Mouse (Mus musculus): Measurements from ENCODE around the gene Ints1.

Ints1 gene

GRCm38 (mm10) chr5:139801231-139801630 is 25.8 kb upstream of the Ints1 start:
- DNase-seq (ENCODE audit: low spot score in 2 of 2): no peak

DNA sequence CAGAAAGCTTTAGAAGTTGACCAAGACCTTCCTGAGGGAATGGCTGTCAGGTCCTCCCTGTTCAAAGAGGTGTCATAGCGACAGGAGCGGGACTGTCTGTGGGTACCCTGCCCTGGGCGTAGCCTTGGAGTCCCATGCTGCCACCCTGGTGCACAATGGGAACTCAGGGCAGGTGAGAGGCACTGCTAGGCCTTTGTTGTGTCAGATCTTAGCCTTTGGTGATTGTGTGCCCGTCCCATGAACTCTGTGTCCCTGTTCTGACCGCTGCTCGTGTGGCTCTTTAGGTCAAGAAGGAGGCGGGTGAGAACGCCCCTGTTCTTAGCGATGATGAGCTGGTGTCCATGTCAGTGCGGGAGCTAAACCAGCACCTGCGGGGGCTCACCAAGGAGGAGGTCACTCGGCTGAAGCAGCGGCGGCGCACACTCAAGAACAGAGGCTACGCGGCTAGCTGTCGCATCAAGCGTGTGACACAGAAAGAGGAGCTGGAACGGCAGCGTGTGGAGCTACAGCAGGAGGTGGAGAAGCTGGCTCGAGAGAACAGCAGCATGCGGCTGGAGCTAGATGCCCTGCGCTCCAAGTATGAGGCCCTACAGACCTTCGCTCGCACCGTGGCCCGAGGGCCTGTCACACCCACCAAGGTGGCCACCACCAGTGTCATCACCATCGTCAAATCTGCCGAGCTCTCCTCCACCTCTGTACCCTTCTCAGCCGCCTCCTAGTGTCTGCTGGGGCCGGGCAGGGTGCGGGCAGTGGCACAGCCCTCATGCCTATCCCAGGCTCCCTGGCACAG is 24.5 kb upstream of the Ints1 start:
- no peak for DNase-seq (ENCODE audit: low spot score in 2 of 2)

GRCm38 (mm10) chr5:139799041-139799440 is 23.6 kb upstream of the Ints1 start:
- DNase-seq (ENCODE audit: low spot score in 2 of 2): no peak

DNA sequence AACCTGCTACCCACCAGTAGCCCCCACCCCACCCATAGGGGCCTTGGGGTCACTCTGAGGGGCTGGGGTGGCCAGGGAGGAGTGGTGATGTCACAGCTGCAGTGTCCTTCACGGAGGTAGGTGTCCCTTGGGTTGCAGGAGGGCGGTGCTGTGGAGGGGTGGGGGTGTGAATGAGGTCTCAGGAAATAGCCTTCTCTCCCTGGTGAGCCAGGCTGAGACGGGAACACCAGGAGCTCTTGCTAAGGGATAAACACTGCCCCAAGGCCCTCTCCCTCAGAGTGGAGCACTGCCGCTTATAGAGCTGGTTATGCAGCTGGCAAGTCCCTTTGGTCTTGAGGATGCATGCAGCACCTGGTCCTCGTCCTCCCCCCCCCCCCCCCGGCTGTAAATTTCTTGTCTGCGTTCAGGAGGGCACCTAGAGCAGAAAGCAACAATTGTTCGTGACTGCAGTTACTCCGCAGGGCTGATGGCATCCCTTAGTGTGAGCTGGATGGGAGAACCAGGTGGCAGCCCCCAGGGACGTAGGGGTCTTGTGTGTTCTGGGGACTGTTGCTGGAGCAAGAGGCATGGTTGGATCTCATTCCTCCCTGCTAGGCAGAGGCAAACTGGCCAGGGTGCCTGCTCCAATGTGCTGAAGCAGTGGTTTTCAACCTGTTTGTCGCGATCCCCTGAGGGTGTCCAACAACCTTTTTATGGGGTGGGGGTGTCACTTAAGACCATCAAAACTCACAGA is 22.9 kb upstream of the Ints1 start:
- no peak for DNase-seq (ENCODE audit: low spot score in 2 of 2)

DNA sequence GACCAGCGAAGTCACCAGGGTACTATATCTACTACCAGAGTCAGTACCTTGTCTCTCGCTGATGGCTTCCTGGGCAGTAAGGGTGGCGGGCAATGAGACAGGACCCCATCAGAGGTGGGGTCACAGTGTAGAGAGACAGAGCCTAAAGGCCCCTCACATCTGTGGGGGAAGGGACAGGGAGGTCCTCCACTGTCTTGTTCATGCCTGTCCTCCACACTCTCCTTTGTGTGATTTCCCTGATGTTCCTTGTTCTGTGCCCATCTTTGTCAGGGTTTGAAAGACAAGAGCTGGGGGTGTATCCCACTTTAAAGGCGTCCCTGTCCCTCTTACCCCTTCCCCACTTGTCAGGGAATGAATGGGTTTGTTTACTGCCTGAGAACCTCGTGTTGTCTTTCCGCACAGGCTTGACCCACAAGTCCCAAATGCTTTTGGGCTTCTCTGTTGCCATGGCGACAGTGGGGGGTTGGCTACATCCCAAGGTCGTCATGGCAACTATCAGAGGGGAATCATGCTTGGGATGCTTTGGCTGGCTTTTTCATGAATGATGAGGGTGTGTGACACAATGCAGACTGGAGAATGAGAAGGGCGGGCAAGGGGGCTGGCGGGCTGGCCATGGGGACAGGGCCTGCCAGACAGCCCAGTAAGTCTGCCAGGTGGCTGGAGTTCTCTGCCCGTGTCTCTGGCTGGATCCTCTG is 22.1 kb upstream of the Ints1 start:
- no peak for DNase-seq (ENCODE audit: low spot score in 2 of 2)

GRCm38 (mm10) chr5:139796900-139797299 is 21.4 kb upstream of the Ints1 start:
- no peak for DNase-seq (ENCODE audit: low spot score in 2 of 2)

DNA sequence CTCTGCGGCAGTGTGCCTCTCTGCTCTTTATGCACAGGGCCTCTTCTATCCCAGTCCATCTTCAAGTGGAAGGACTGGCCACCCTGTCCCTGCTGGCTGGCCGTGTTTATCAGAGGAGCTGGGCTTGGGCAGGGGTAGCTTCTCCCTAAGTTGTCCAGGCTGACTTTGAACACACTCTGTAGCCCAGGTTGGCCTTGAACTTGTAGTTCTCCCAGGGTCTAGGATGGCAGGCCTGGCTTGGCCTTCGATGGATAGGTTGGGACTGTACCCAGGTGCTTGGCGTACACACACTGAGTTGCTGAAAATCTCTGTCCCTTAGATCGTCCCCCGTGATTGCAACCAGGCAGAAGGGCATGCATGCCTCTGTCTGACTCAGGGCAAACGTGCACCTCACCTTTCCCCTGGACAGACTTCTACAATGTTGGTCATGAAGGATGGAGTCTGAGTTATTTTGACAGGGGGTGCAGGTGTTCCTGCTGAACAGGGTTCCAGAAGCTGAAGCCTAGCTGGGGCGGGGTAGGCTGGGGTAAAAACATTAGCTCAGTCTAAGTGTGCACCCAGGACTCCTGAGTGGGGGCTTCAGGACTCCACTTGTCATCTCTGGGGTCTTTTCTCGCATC is 20.6 kb upstream of the Ints1 start:
- no peak for DNase-seq (ENCODE audit: low spot score in 2 of 2)

GRCm38 (mm10) chr5:139794938-139795337 is 19.5 kb upstream of the Ints1 start:
- no peak for DNase-seq (ENCODE audit: low spot score in 2 of 2)

DNA sequence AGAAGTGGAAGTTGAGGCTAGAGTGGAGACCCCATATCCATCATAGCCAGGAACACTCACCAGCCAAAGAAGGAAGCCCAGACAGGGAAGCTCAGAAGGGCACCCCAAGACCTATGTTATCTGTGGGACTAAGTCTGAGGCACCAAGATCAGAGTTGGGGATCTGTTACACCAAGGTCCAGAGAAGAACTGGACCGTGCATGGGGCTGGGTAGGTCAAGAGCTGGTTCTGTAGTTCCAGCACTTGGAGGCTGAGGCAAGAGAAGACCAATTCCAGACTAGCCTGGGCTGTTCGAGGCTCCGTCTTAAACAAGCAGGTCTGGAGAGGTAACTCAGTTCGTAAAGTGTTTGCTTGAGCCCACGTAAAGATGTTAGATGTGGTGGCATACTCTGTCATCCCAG is 18.7 kb upstream of the Ints1 start:
- no peak for DNase-seq (ENCODE audit: low spot score in 2 of 2)

GRCm38 (mm10) chr5:139793338-139794089 is 18.0 kb upstream of the Ints1 start:
- DNase-seq (ENCODE audit: low spot score in 2 of 2): no peak

DNA sequence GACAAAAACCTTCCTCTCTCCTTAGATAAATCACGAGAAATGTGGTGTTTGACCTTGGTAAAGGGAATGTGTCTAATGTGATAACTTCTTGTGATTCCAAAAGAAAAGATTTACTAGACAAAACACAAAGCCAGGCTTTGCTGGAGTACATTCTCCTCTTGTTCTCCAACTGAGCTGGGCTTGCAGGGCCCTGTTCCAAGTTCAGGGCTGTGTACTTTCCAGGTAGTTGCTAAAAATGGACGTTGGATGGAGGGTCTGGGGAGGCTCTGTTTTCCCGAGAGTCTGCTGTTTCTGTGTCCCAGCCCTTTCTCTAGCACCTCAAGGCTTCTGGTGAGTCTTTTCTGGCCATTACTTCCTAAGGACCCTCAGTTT is 17.5 kb upstream of the Ints1 start:
- DNase-seq (ENCODE audit: low spot score in 2 of 2): no peak

- DNase-seq (ENCODE audit: low spot score in 2 of 2): no peak
Observed at GRCm38 (mm10) chr5:139792159-139792775, 16.8 kb upstream of the Ints1 start.

GRCm38 (mm10) chr5:139791227-139792158 is 16.0 kb upstream of the Ints1 start, which contains the start of gene Mafk:
Gene Mafk (plus strand): TSS chr5:139791513.
- DNase-seq (ENCODE audit: low spot score in 2 of 2): peak; percentile 100

GRCm38 (mm10) chr5:139789466-139789865 is 14.0 kb upstream of the Ints1 start:
- no peak for DNase-seq (ENCODE audit: low spot score in 2 of 2)

DNA sequence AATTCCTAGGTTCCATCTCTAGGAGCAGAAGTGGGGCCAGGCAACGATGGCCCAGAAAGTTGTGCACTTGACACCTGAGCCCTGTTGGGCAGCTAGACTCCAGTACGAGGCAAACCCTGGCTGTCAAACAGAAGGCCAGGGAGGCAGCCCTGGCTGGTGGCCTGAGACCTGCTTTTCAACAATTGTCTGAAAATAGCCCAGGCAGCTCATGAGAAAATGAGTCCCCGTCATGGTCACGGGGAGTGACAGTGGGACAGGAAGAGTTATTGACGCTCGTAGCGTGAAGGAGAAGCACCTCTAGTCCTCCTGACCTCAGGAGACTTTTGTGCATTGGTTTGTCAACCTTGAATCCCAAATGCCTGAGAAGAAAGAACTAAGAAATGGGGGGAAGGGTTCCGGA is 5.9 kb upstream of the Ints1 start:
- DNase-seq (ENCODE audit: low spot score in 2 of 2): no peak

GRCm38 (mm10) chr5:139776966-139777365 is 1.5 kb upstream of the Ints1 start:
- no peak for DNase-seq (ENCODE audit: low spot score in 2 of 2)

DNA sequence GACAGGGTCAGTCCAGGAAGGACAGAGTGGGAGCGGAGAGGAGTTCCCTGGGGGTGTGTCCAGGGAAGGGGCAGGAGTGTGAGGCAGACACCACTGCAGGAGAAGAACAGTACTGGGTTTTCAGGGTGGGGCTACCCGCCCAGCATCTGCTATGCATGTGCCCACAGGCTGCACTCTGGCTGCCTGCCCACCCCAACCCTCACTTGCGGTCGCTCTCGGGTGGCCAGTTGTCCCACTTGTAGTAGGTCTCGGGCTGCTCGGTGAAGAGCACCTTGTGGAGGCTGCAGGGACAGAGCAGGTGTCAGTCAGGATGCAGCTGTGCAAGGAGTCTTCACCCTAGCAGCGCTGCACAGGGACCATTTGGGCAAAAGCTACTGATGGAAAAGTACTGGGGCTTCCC is 7.3 kb downstream of the Ints1 start:
- no peak for DNase-seq (ENCODE audit: low spot score in 2 of 2)

- DNase-seq (ENCODE audit: low spot score in 2 of 2): no peak
Observed at GRCm38 (mm10) chr5:139764296-139764695, 11.2 kb downstream of the Ints1 start.

GRCm38 (mm10) chr5:139758096-139758495 is 17.4 kb downstream of the Ints1 start:
- DNase-seq (ENCODE audit: low spot score in 2 of 2): no peak

GRCm38 (mm10) chr5:139756586-139756985 is 18.9 kb downstream of the Ints1 start:
- no peak for DNase-seq (ENCODE audit: low spot score in 2 of 2)

Data from spleen, postnatal 14 days (tissue).